Mouse (Mus musculus) kidney, adult 2 months (tissue): ENCODE results near the gene Hsd11b2.

Source experiments
- CTCF ChIP-seq: fragments of 200-500 bp; conservative IDR thresholded peaks from 2 replicates; pipeline ENCODE4 v1.5.1; 2011; ENCODE audit warnings: low read depth, mild to moderate bottlenecking, control low read depth, low read length, moderate library complexity, mixed read lengths; ENCODE audit not compliant: insufficient read depth, insufficient read length
- POLR2A ChIP-seq: fragments of 200-500 bp; IDR thresholded peaks from one replicate; pipeline ENCODE4 v1.6.1; 2011; ENCODE audit warnings: low read depth, low read length, control low read depth

DNA sequence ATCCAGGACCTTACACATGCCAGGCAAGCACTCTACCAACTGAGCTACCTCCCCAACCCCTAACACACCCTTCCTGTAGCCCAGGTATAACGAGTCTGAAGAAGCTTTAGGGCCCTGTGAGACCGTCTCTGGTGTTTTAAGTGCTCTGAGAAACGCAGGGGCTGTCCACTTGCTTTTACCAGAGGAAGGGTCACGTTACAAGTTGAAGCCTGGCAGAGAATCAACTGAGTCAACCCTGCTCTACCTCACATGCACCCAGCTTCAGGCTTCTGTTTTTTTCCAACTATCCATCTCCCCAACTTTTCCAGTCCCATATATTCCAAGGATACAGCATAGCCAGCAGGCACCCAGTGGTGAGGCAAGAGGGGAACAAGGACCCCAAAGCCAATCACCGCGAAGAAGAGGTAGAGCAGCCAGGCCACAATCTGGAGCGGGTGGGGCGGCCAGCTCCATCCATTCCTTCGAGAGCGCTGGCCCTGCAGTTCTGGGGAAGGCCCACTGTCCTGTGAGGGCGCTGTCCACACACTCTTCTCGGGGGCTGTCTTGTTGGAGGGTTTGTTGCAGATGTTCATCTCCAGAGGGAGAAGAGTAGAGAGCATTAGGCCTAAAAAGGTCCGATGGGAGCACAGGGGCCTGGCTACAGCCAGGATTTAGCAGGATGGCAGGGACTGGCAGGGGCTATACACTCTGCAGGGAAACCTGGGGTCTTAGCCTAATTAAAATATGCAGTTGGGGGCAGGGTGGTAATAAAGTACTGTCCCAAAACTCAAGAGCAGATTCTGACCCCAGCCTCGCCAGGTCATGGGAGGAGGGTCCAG is 35.1 kb upstream of the Hsd11b2 start:
- no peak; the same call in 1 of the 2 replicates for TF ChIP-seq CTCF
- no peak for TF ChIP-seq POLR2A
